Mouse (Mus musculus) intestine, embryonic 16.5 days (tissue): ENCODE measurements around the gene Rarg. TPM values are rescaled to one million over a fixed set of nuclear protein-coding genes. Genes with fewer than 3 reads are reported as not detected.
"Not testable (repeated sequence)": the region's sequence is repeated elsewhere in the genome, so short reads cannot be mapped to it uniquely, and the experiment has no call there.

Source experiments
- ATAC-seq: fragments of 200-750 bp; cut with Nextera tagmentation; 2 replicates; pipeline ENCODE4 v1.8.0; 2017; ENCODE audit warnings: moderate TSS enrichment, moderate library complexity
- H3K27ac ChIP-seq: fragments of 300-500 bp; sonication (generic); 2 replicates; pipeline ENCODE4 v1.5.1; 2014; ENCODE audit warnings: mild to moderate bottlenecking, low read length
- H3K27me3 ChIP-seq: fragments of 300-500 bp; sonication (generic); replicated peaks from 2 replicates; pipeline ENCODE4 v1.6.1; 2014; ENCODE audit warnings: low read length, control low read depth, mixed read lengths; ENCODE audit not compliant: control insufficient read depth, insufficient read depth
- H3K36me3 ChIP-seq: fragments of 300-500 bp; sonication (generic); 2 replicates; pipeline ENCODE4 v1.6.1; 2014; ENCODE audit warnings: low read length, control low read depth; ENCODE audit not compliant: control insufficient read depth, insufficient read depth
- H3K4me1 ChIP-seq: fragments of 300-500 bp; sonication (generic); 2 replicates; pipeline ENCODE4 v1.6.1; 2014; ENCODE audit warnings: low read length, control low read depth, mixed read lengths; ENCODE audit not compliant: control insufficient read depth, insufficient read depth
- H3K4me2 ChIP-seq: fragments of 300-500 bp; sonication (generic); 2 replicates; pipeline ENCODE4 v1.6.1; 2014; ENCODE audit warnings: low read depth, low read length, control low read depth
- H3K4me3 ChIP-seq: fragments of 300-500 bp; sonication (generic); 2 replicates; pipeline ENCODE4 v1.5.1; 2014; ENCODE audit warnings: mild to moderate bottlenecking, low read length
- H3K9ac ChIP-seq: fragments of 300-500 bp; sonication (generic); 2 replicates; pipeline ENCODE4 v1.6.1; 2014; ENCODE audit warnings: low read depth, low read length
- H3K9me3 ChIP-seq: fragments of 300-500 bp; sonication (generic); 2 replicates; pipeline ENCODE4 v1.6.1; 2016; ENCODE audit warnings: low read length, control low read depth; ENCODE audit not compliant: control insufficient read depth
- WGBS: fragments of 180-500 bp; shearing (Covaris S2); extraction: QIAGEN DNeasy Blood & Tissue Kit; methylation state at CpG from one replicate; pipeline ENCODE4 v1.1.7; 2014; 5-methylcytosine and 5-hydroxymethylcytosine counted together
- polyA plus RNA-seq: library from polyadenylated mRNA; unstranded; fragments of >200 nt; fragmentation: Nextera tagmentation; extraction: Ambion mirVana; gene quantifications from 2 replicates; pipeline ENCODE4 v1.2.1, GENCODE M21; 2015

The Rarg gene
- polyA plus RNA-seq, 1 experiment from 2014 or later: 14.7 TPM

DNA sequence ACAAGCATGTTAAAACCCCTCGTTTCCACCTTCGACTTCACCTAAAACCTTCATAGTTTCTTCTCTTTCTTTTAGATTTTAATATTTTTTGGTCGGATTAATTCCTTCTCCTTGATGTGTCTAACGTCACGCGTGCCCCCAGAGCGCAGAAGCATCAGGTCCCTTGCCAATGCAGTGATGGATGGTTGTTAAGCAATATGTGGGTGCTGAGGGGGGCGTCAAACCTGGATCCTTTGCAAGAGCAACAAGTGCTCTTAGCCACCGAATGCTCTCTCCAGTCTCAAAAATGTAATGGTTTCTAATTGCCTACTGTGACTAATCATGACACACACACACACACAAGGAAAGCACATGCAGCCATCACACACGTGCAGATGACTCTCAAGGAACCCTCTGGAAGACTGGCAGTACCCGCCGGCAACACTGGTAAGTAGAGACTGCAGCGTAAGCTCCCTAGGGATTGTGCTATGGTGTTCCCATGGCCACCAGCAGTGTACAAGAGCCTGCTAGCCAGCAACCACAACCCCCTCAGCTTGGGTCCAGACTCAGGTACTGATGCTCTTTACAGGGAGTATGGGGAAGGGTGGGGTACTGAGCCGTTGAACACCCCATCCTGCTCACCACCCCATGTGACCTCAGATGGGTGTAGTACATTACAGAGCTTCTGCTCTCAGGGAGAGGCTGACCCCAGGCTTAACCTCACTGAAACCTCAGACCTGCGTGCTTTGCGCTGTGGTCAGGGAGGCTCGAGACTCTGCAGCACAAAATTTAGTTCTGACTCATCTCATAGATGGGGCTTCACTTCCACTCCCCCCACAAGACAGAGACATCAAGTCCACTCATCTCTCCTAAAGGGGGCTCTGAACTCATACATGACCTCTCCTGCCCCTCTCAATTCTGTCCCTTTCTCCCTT is 26.7 kb downstream of the Rarg start:
- H3K9me3 ChIP-seq: no peaks in the 10 kb centered on the region
- H3K4me3 ChIP-seq: no peak overlapping the region
- no peaks in the 10 kb centered on the region for H3K27me3 ChIP-seq
- no peak overlapping the region for H3K4me2 ChIP-seq
- WGBS: 85% methylated on average over 17 of the region's 17 CpGs
- H3K36me3 ChIP-seq: no peaks in the 10 kb centered on the region
- no peak overlapping the region for H3K27ac ChIP-seq
- peaks cover 16% of the 10 kb centered on the region for H3K4me1 ChIP-seq
- ATAC-seq: no peak
- no peak overlapping the region for H3K9ac ChIP-seq

DNA sequence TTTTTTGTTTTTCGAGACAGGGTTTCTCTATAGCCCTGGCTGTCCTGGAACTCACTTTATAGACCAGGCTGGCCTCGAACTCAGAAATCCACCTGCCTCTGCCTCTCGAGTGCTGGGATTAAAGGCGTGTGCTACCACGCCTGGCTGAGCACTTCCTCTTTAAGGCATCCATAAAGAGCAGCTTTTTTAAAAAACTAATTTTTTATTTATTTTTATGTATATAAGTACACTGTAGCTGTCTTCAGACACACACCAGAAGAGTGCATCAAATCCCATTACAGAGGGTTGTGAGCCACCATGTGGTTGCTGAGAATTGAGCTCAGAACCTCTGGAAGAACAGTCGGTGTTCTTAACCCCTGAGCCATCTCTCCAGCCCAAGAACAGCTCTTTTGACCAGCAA is 31.7 kb downstream of the Rarg start:
- ATAC-seq: not testable (repeated sequence)

DNA sequence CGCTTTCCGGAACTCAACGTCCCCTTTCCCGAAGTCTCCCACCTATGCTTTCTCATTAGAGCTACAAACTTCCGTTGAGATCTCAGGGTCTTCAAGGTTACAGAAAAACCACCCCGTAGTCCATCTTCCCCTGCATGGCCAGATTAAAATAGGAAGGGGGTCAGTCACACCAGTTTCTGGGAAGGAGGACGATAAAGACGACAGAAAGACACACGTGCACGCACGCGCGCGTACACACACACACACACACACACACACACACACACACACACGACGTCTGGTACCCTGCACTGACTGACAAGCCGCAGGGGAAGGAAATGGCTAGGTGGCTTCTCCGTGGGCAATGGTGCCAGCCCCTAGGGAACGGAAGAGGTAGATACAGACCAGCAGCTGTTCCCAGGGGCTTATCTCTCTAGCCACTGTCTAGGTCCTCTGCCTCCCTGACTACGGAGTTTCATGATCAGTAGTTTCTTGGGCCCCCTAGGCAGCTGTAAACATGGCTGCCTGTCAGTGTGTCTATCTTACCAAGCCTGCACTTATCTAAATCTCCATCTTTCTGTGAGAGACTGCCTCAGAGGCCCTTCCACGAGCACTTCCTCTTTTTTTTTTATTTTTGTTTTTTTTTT is 32.2 kb downstream of the Rarg start:
- Histone ChIP-seq H3K9me3 (no peaks in the 10 kb centered on the region), H3K4me3 (peak overlapping the region; percentile 53), H3K36me3 (no peaks in the 10 kb centered on the region), H3K27me3 (peaks cover 4% of the 10 kb centered on the region; the same call in 1 of the 2 replicates), H3K9ac (peak overlapping the region; percentile 62), H3K27ac (no peak overlapping the region), H3K4me1 (peaks cover 4% of the 10 kb centered on the region), H3K4me2 (peak overlapping the region; percentile 94)
- peak; percentile 45 for ATAC-seq
- WGBS: 19% methylated on average over 21 of the region's 21 CpGs

More for the DNA sequence above, 31.7 kb downstream of the Rarg start:
- not testable (repeated sequence) for H3K9ac ChIP-seq, H3K9me3 ChIP-seq, H3K27me3 ChIP-seq, H3K4me1 ChIP-seq, H3K4me2 ChIP-seq, H3K4me3 ChIP-seq, H3K36me3 ChIP-seq, H3K27ac ChIP-seq
- WGBS: 68% methylated on average over 6 of the region's 6 CpGs

DNA sequence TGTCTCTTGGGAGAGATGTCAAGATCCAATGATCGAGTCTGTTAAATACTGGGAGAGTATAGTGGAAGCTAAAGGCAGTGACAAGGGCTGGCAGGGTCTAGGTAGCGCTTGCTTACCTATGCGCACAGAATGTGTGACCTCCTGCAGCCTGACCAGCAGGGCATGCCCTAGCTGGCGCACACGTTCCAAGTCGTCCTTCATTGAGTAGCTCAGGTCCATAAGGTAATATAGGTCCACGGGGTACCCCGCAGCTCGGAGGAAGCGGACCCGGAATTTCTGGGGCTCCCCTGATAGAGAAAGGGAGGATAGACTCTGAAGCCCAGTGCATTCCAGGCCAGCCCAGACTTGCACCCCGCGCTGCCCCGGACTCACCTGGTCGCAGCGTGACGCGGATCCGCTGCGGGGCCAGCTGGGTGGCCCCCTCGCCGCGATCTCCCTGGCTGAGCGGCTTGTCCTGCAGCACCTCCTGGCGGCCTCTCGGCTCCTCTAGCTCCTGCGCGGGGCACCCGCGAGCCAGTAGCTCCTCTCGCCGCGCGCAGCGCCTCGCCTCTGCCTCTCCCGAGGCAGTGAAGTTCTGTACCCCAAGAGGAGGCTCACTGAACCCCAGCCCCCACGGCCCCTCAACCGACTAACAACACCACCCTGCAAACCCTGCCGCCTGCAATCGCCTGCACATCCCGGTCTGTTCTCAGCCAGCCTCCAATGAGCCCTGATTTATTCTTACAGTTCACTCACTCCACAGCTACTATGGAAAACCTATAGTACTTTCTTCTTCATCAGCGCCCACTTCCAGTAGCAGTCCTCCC is 32.9 kb downstream of the Rarg start:
- no peaks in the 10 kb centered on the region for H3K9me3 ChIP-seq
- H3K9ac ChIP-seq: peak overlapping the region; percentile 62
- H3K4me3 ChIP-seq: peak overlapping the region; percentile 53
- peaks cover 4% of the 10 kb centered on the region for H3K4me1 ChIP-seq
- H3K4me2 ChIP-seq: peak overlapping the region; percentile 94
- peaks cover 4% of the 10 kb centered on the region; the same call in 1 of the 2 replicates for H3K27me3 ChIP-seq
- H3K36me3 ChIP-seq: no peaks in the 10 kb centered on the region
- peak; percentile 94 for ATAC-seq
- H3K27ac ChIP-seq: no peak overlapping the region
- 3% methylated on average over 43 of the region's 43 CpGs for WGBS

DNA sequence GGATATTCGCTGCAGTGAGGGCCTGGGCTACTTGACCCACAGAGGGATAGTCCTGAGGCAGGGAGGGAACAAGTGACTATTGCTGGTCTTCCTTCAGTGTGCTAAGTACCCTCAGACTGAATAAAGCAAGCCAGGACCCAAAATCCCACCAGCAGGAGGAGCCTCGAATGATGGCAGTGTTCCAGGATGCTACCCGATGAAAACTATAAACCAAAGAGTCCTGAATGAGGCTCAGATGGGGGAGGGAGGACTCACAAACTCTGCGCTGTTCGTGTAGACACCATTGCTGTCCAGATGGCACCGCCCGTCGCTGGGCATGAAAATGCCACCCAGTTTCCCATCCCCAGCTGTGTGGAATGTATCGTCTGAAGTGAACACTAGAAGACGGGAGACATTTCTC is 34.9 kb downstream of the Rarg start:
- H3K27me3 ChIP-seq: peaks cover 4% of the 10 kb centered on the region; the same call in 1 of the 2 replicates
- H3K27ac ChIP-seq: no peak overlapping the region
- peaks cover 4% of the 10 kb centered on the region for H3K4me1 ChIP-seq
- no peaks in the 10 kb centered on the region for H3K36me3 ChIP-seq
- H3K9ac ChIP-seq: no peak overlapping the region
- H3K9me3 ChIP-seq: no peaks in the 10 kb centered on the region
- no peak for ATAC-seq
- H3K4me3 ChIP-seq: no peak overlapping the region
- 58% methylated on average over 10 of the region's 10 CpGs for WGBS
- H3K4me2 ChIP-seq: no peak overlapping the region

DNA sequence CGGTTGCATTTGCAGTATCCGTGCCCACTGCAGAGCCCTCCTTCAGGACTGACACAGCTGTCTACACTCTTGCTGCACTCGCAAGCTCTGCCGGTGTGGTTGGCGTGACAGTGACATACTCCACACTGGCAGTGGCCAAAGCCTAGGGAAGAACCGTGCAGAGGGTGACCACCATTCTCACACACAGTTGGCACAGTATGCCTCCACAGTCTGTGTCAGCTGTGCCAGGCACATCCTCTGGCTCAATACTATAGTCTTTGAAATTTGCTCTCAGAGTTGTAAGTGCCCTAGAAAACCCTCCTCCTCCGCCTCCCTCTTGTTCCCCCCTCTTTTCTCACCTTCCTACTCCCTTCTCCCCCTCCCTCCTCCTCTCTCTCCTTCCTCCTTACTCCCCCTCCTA is 40.0 kb downstream of the Rarg start:
- Histone ChIP-seq H3K4me1 (no peaks in the 10 kb centered on the region), H3K4me2 (no peak overlapping the region), H3K27ac (no peak overlapping the region), H3K9ac (no peak overlapping the region), H3K27me3 (no peaks in the 10 kb centered on the region), H3K4me3 (no peak overlapping the region), H3K36me3 (peaks cover 12% of the 10 kb centered on the region), H3K9me3 (no peaks in the 10 kb centered on the region)
- WGBS: 85% methylated on average over 7 of the region's 7 CpGs
- no peak for ATAC-seq

DNA sequence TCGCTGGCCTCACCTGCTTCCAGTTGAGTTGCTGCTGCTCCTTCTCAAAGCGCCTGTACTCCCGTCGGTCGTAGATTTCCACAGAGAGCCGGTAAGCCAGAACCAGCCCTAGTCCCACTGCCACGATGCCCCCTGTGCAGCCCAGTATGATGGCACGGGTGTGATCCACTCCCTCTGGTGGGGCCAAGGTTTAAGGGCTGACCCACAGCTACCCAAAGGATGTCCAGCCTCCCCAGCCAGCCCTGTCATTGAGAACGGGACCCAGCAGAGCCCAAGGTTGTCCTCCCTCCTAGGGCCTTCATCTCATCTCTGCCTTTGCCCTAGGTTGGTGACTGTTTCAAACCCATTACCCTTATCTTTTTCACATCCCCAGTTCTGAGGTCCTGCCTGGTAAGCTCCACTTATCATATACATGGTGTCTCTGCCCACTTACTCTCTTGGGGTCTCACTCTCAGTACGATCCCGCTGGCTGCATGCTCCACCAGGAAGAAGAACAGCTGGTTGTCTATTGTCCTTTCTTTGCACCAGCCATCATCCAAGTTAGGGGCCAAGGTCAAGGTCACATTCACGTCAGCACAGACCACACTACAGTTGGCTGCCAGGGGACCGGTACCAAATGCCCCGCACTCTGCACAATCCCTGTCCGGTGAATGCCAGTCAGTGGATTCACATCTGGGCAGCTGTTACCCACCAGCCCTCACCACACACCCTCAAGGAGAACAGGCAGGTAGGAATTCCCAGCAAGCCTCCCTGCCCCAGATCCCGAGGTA is 40.7 kb downstream of the Rarg start:
- WGBS: 79% methylated on average over 16 of the region's 16 CpGs
- Histone ChIP-seq H3K27ac (no peak overlapping the region), H3K36me3 (peaks cover 16% of the 10 kb centered on the region), H3K4me2 (no peak overlapping the region), H3K9me3 (no peaks in the 10 kb centered on the region), H3K27me3 (no peaks in the 10 kb centered on the region), H3K4me1 (no peaks in the 10 kb centered on the region), H3K4me3 (no peak overlapping the region), H3K9ac (no peak overlapping the region)
- no peak for ATAC-seq

DNA sequence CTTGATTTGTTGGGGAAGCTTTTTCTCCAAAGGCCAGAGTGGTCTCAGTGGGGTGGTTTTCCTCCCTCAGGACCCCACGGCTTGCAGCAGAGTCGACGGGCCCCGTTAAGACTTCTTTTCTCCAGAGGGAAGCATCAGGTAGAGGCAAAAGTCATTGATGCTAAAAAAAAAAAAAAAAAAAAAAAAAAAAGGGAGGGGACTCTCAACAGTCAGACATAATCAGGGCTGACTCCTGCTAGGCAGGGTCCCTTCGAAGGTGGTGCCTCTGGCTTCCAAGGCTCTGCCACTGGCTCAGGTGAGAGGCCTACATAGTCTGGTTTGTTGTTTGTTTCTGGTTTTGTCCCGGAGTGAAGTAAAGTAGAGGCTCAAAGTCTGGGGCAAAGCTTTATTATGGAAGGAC is 41.7 kb downstream of the Rarg start:
- no peak overlapping the region for H3K4me2 ChIP-seq
- no peaks in the 10 kb centered on the region for H3K4me1 ChIP-seq
- no peak overlapping the region for H3K9ac ChIP-seq
- ATAC-seq: no peak
- 68% methylated on average over 6 of the region's 6 CpGs for WGBS
- H3K27ac ChIP-seq: no peak overlapping the region
- H3K27me3 ChIP-seq: no peaks in the 10 kb centered on the region
- no peaks in the 10 kb centered on the region for H3K9me3 ChIP-seq
- H3K36me3 ChIP-seq: peaks cover 16% of the 10 kb centered on the region
- no peak overlapping the region for H3K4me3 ChIP-seq
